Mouse (Mus musculus) MEL (cell line): Measurements from ENCODE around the gene Kxd1. TPM values are rescaled to one million over a fixed set of nuclear protein-coding genes. Genes with fewer than 3 reads are reported as not detected.

Experiments used
- DNase-seq: peaks from one replicate; pipeline ENCODE4 v3.0.0; 2011; ENCODE audit warnings: low read depth, low spot score
- H3K27ac ChIP-seq: 2 replicates; pipeline ENCODE4 v1.5.1; 2012; ENCODE audit warnings: low read depth, mild to moderate bottlenecking, control low read depth, low read length, moderate library complexity; ENCODE audit not compliant: control insufficient read depth
- H3K27me3 ChIP-seq, 2 experiments: fragments of 150-350 bp in 1 of 2; sonication (generic) in 1 of 2; 2 replicates each; pipeline ENCODE4 v1.6.1; 2012; ENCODE audit warnings: low read length in 2 of 2, mild to moderate bottlenecking in 2 of 2, improper control_type of control experiment in 1 of 2, moderate library complexity in 1 of 2; ENCODE audit not compliant: insufficient read depth in 2 of 2, control insufficient read depth in 1 of 2
- H3K36me3 ChIP-seq, 2 experiments: 2 replicates each; pipeline ENCODE4 v1.6.1; 2012 to 2014; ENCODE audit warnings: low read length in 2 of 2, improper control_type of control experiment in 1 of 2, inconsistent platforms in 1 of 2, mild to moderate bottlenecking in 1 of 2; ENCODE audit not compliant: insufficient read depth in 2 of 2, control insufficient read depth in 1 of 2
- H3K4me1 ChIP-seq, 2 experiments: fragments of 150-350 bp in 1 of 2; sonication (generic) in 1 of 2; 2 replicates each; pipeline ENCODE4 v1.6.1; 2012; ENCODE audit warnings: low read length in 2 of 2, improper control_type of control experiment in 1 of 2, mild to moderate bottlenecking in 1 of 2; ENCODE audit not compliant: insufficient read depth in 2 of 2, control insufficient read depth in 1 of 2
- H3K4me3 ChIP-seq, 2 experiments: fragments of 150-350 bp in 1 of 2; sonication (generic) in 1 of 2; 2 replicates each; pipeline ENCODE4 v1.5.1; 2012; ENCODE audit warnings: low read depth in 2 of 2, low read length in 2 of 2, mild to moderate bottlenecking in 2 of 2, moderate library complexity in 2 of 2, control low read depth in 1 of 2, improper control_type of control experiment in 1 of 2; ENCODE audit not compliant: control insufficient read depth in 1 of 2, insufficient read depth in 1 of 2
- H3K79me2 ChIP-seq: 2 replicates; pipeline ENCODE4 v1.6.1; 2012; ENCODE audit warnings: mild to moderate bottlenecking, low read length, moderate library complexity; ENCODE audit not compliant: control insufficient read depth, poor library complexity, insufficient read depth
- H3K9ac ChIP-seq: 2 replicates; pipeline ENCODE4 v1.6.1; 2012; ENCODE audit warnings: low read depth, mild to moderate bottlenecking, control low read depth, low read length, moderate library complexity; ENCODE audit not compliant: control insufficient read depth, poor library complexity, severe bottlenecking
- H3K9me3 ChIP-seq: fragments of 150-350 bp; sonication (generic); replicated peaks from 2 replicates; pipeline ENCODE4 v1.6.1; 2012; ENCODE audit warnings: mild to moderate bottlenecking, low read length, improper control_type of control experiment, moderate library complexity; ENCODE audit not compliant: insufficient read depth
- CHD1 ChIP-seq: IDR thresholded peaks from 2 replicates; pipeline ENCODE4 v1.6.1; 2012; ENCODE audit warnings: low read depth, mild to moderate bottlenecking, inconsistent platforms, low read length, improper control_type of control experiment
- ELF1 ChIP-seq: IDR thresholded peaks from 2 replicates; pipeline ENCODE4 v1.6.1; 2014; ENCODE audit warnings: low read depth, mild to moderate bottlenecking, inconsistent platforms, low read length, improper control_type of control experiment, moderate library complexity
- ETS1 ChIP-seq: IDR thresholded peaks from 2 replicates; pipeline ENCODE4 v1.6.1; 2012; ENCODE audit warnings: low read depth, mild to moderate bottlenecking, inconsistent platforms, low read length, improper control_type of control experiment, moderate library complexity
- GATA1 ChIP-seq: IDR thresholded peaks from 2 replicates; pipeline ENCODE4 v1.6.1; 2011; ENCODE audit warnings: low read depth, low read length, improper control_type of control experiment
- HCFC1 ChIP-seq: IDR thresholded peaks from 2 replicates; pipeline ENCODE4 v1.6.1; 2012; ENCODE audit warnings: low read depth, mild to moderate bottlenecking, inconsistent platforms, low read length, improper control_type of control experiment, moderate library complexity
- KAT2A ChIP-seq: conservative IDR thresholded peaks from 2 replicates; pipeline ENCODE4 v1.6.1; 2012; ENCODE audit warnings: low read depth, low read length, improper control_type of control experiment, inconsistent platforms
- MAFK ChIP-seq: IDR thresholded peaks from 2 replicates; pipeline ENCODE4 v1.6.1; 2011; ENCODE audit warnings: low read depth, mild to moderate bottlenecking, low read length, improper control_type of control experiment, borderline replicate concordance
- MEF2A ChIP-seq: IDR thresholded peaks from 2 replicates; pipeline ENCODE4 v1.6.1; 2014; ENCODE audit warnings: low read depth, mild to moderate bottlenecking, inconsistent platforms, low read length, improper control_type of control experiment; ENCODE audit not compliant: poor library complexity, insufficient replicate concordance, severe bottlenecking; ENCODE audit errors: extremely low read depth
- MXI1 ChIP-seq: IDR thresholded peaks from 2 replicates; pipeline ENCODE4 v1.6.1; 2011; ENCODE audit warnings: mild to moderate bottlenecking, low read depth, low read length, improper control_type of control experiment
- MYB ChIP-seq: IDR thresholded peaks from 2 replicates; pipeline ENCODE4 v1.6.1; 2011; ENCODE audit warnings: mild to moderate bottlenecking, low read depth, low read length, improper control_type of control experiment
- MYC ChIP-seq: IDR thresholded peaks from 2 replicates; pipeline ENCODE4 v1.6.1; 2011; ENCODE audit warnings: low read depth, mild to moderate bottlenecking, low read length, improper control_type of control experiment, moderate library complexity
- NELFE ChIP-seq: IDR thresholded peaks from 2 replicates; pipeline ENCODE4 v1.6.1; 2011; ENCODE audit warnings: low read depth, low read length, improper control_type of control experiment
- NRF1 ChIP-seq: IDR thresholded peaks from 2 replicates; pipeline ENCODE4 v1.6.1; 2014; ENCODE audit warnings: low read depth, mild to moderate bottlenecking, inconsistent platforms, low read length, improper control_type of control experiment, moderate library complexity; ENCODE audit not compliant: poor library complexity, insufficient read depth, severe bottlenecking
- POLR2AphosphoS2 ChIP-seq: IDR thresholded peaks from 2 replicates; pipeline ENCODE4 v1.6.1; 2011; ENCODE audit warnings: low read length, improper control_type of control experiment
- POLR2AphosphoS5 ChIP-seq: IDR thresholded peaks from 2 replicates; pipeline ENCODE4 v1.6.1; 2012; ENCODE audit warnings: low read depth, borderline replicate concordance, mild to moderate bottlenecking, inconsistent platforms, low read length, moderate library complexity, mixed read lengths
- RAD21 ChIP-seq: IDR thresholded peaks from 2 replicates; pipeline ENCODE4 v1.6.1; 2011; ENCODE audit warnings: mild to moderate bottlenecking, low read depth, low read length, improper control_type of control experiment
- SIN3A ChIP-seq: IDR thresholded peaks from 2 replicates; pipeline ENCODE4 v1.6.1; 2012; ENCODE audit warnings: low read length, improper control_type of control experiment, inconsistent platforms
- TAL1 ChIP-seq: IDR thresholded peaks from 2 replicates; pipeline ENCODE4 v1.6.1; 2012; ENCODE audit warnings: mild to moderate bottlenecking, inconsistent platforms, low read length, moderate library complexity, mixed read lengths
- UBTF ChIP-seq: IDR thresholded peaks from 2 replicates; pipeline ENCODE4 v1.6.1; 2012; ENCODE audit warnings: low read depth, mild to moderate bottlenecking, inconsistent platforms, low read length, improper control_type of control experiment, moderate library complexity, borderline replicate concordance; ENCODE audit not compliant: insufficient read depth
- ZKSCAN1 ChIP-seq: IDR thresholded peaks from 2 replicates; pipeline ENCODE4 v1.6.1; 2012; ENCODE audit warnings: low read depth, mild to moderate bottlenecking, inconsistent platforms, low read length, improper control_type of control experiment, moderate library complexity
- ZNF384 ChIP-seq: IDR thresholded peaks from 2 replicates; pipeline ENCODE4 v1.6.1; 2012; ENCODE audit warnings: low read depth, mild to moderate bottlenecking, inconsistent platforms, low read length, improper control_type of control experiment
- polyA plus RNA-seq, 2 experiments: library from polyadenylated mRNA; stranded (reverse) in 1 of 2; unstranded in 1 of 2; fragments of >175 nt in 1 of 2; fragments of >200 nt in 1 of 2; gene quantifications; 2 replicates each; pipeline versions ENCODE4 v1.2.1 to v1.2.4; 2012; ENCODE audit warnings: low replicate concordance in 2 of 2, low read depth in 1 of 2; ENCODE audit not compliant: insufficient read length in 2 of 2, insufficient read depth in 1 of 2, missing spikeins in 1 of 2
- total RNA-seq: library from RNA; depleted of rRNA; stranded (reverse); fragments of 300-350 nt; gene quantifications from 2 replicates; pipeline ENCODE4 v1.2.3, GENCODE M21; 2012

Gene Kxd1
- total and polyA plus RNA-seq, 3 experiments: 54.4 to 77.4 TPM; not detected in 1

DNA sequence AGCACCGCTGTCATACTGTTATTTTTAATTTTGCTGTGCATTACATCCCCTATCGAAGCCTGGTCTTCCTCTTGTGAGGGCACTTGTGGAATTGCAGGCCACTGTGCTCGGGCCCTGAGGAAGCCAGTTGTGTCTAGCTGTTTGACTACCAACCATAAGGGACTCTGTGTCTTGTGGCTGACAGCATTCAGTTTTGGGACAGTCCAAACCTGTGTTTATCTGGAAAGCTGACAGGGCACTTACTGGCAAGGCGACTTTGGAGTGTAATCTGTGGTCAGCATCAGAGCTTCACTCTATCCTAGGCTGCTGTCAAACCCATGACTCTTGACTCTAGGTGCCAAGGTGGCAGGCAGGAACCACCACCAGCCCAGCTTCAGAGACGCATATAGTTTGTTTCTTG is 13.3 kb upstream of the Kxd1 start:
- TF ChIP-seq POLR2AphosphoS2: no peak
- TF ChIP-seq UBTF: no peak
- no peak for TF ChIP-seq CHD1
- no peak for TF ChIP-seq ELF1
- no peak for TF ChIP-seq NELFE
- TF ChIP-seq RAD21: no peak
- TF ChIP-seq ZNF384: no peak
- no peak; the same call in 1 of the 2 replicates for TF ChIP-seq SIN3A
- TF ChIP-seq ZKSCAN1: no peak
- no peak for TF ChIP-seq ETS1
- no peak for TF ChIP-seq MYB
- TF ChIP-seq MAFK: no peak
- no peak for TF ChIP-seq HCFC1
- no peak for TF ChIP-seq MXI1
- TF ChIP-seq GATA1: no peak
- TF ChIP-seq POLR2AphosphoS5: no peak
- no peak for TF ChIP-seq MYC
- TF ChIP-seq KAT2A: no peak
- Histone ChIP-seq H3K4me1 (peaks cover 0 to 12% of the 10 kb centered on the region in 2 experiments; a peak in 1 of 4 replicates), H3K27ac (no peak overlapping the region), H3K79me2 (peaks cover 56% of the 10 kb centered on the region), H3K27me3 (no peaks in the 10 kb centered on the region), H3K9me3 (no peaks in the 10 kb centered on the region), H3K4me3 (peak overlapping the region; percentile 81 to 88; a peak in 2 of 4 replicates), H3K36me3 (no peaks in the 10 kb centered on the region; a peak in 1 of 4 replicates), H3K9ac (peak overlapping the region; percentile 82; the same call in 1 of the 2 replicates)
- peak; percentile 37 for DNase-seq

DNA sequence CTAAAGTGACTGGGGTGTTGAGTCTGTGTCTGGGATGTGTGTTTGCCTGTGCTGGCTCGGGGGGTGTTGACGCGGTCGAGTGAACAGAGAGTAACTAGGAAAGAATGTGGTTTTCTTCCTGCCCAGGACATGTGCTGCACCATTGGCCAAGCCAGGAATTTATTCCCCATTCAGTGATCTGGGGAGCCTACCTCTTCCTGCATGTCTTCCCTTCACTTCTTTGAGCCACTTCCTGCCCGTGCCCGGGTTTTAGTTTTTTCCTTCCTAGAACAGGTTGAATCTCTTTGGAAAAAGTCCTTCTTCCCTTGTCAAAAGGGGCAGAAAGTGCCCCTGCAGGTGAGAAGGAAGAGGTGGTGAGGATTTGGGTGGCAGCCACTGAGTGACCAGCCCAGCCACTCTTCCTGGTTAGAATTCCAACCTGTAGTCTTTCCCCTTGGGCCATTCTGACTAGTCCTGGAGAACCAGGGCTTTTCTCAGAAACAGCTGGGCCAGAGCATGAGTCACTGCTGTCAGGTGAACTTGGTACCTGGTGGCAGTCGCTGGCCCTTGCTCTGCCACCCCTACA is 12.8 kb upstream of the Kxd1 start:
- peaks cover 0 to 12% of the 10 kb centered on the region in 2 experiments; a peak in 1 of 4 replicates for H3K4me1 ChIP-seq
- peak overlapping the region; percentile 82 for H3K9ac ChIP-seq
- no peaks in the 10 kb centered on the region for H3K27me3 ChIP-seq
- peak overlapping the region; percentile 81 to 88 for H3K4me3 ChIP-seq
- H3K36me3 ChIP-seq: no peaks in the 10 kb centered on the region; a peak in 1 of 4 replicates
- DNase-seq: peak; percentile 25
- TF ChIP-seq NELFE (no peak), ZKSCAN1 (no peak), MEF2A (no peak), MYC (no peak), TAL1 (no peak), NRF1 (no peak), MXI1 (no peak)
- H3K79me2 ChIP-seq: peaks cover 54% of the 10 kb centered on the region
- no peak overlapping the region for H3K27ac ChIP-seq
- no peaks in the 10 kb centered on the region for H3K9me3 ChIP-seq
